Mouse (Mus musculus) gastrocnemius, postnatal 25 days (tissue): Measurements from ENCODE around the gene Tox2. TPM values are rescaled to one million over a fixed set of nuclear protein-coding genes. Genes with fewer than 3 reads are reported as not detected.

Experiments used
- DNase-seq: peaks from one replicate; pipeline ENCODE4 v3.0.0; 2022
- long read RNA-seq, 2 experiments: library from polyadenylated mRNA; stranded (forward); transcript quantifications; one replicate each; pipeline ENCODE4 v2.0.0; 2021
- total RNA-seq, 2 experiments: library from RNA; stranded (reverse); gene quantifications; 1 replicate in 1 of 2; 2 replicates in 1 of 2; pipeline ENCODE4 v1.2.3; 2021

Tox2 gene
- total RNA-seq: under 1 TPM; 0.10 to 0.32 TPM
- long read RNA-seq, experiment 1: 0 reads
- long read RNA-seq, experiment 2: 0 reads

DNA sequence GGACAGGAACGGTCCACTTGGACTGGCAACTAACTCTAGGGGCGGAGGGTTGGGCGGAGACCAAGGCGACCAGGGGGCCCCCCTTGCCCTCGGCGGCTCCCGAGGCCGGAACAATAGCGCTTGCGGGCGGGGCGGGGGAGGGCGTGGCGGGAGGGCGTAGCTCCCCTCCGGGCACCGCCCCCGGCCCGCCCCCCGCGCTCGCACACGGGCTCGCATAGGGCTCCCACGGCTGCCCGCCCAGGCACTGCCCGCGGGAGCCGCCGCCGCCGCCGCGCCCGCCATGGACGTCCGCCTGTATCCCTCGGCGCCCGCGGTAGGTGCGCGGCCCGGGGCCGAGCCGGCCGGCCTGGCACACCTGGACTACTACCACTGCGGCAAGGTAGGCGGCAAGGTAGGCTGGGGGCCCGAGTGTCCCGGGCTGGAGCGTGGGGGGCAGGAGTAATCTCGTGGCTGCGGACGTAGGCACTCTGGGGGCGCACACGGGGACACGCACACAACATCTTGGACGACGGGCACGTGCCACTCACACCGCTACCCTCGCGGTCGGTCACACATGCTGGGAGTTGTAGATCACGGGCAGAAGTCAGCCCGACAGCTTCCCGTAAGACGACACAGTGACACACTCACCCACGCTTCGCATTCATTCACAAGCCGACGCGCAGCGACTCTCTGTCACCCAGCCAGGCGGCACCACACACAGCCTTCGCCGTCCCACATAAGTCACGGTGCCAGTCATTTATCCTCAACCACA, at the start of gene Tox2:
Tox2 (plus strand) TSS at position 242 of the 751 bp plus-strand sequence.
- DNase-seq: peak; percentile 30

DNA sequence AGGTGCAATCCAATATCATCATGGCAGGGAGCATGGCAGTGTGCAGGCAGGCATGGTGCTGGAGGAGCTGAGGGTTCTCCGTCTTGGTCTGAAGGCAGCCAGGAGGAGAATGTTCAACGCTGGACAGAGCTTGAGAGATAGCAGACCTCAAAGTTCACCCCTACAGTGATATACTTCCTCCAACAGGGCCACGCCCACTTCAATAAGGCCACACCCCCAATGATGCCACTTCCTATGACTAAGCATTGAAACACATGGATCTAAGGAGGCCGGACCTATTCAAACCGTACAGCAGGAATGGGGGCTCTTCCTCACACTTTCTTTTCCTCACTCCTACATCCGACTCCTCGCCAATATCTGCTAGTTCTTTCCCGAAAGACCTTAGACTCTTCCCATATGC, 48.3 kb upstream of the Tox2 start:
- DNase-seq: no peak

DNA sequence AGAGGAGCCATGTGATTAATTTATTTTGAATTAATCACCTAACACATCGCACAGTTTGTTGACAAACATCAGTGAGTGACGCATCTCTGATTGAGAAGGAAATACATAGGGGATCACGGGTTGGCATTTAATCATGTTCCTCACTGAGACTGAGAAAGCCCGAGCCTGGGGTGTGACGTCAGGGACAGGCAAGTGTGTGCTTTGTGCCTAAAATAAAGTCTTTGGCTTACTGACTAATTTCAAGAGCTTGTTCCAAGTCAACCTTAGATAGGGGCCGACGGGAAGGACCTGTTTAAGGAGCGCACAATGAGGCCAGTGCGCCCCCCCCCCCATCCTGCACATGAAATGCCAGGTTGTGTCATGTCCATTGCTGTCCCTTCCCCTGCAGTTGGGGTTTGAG, 43.9 kb upstream of the Tox2 start:
- no peak for DNase-seq

DNA sequence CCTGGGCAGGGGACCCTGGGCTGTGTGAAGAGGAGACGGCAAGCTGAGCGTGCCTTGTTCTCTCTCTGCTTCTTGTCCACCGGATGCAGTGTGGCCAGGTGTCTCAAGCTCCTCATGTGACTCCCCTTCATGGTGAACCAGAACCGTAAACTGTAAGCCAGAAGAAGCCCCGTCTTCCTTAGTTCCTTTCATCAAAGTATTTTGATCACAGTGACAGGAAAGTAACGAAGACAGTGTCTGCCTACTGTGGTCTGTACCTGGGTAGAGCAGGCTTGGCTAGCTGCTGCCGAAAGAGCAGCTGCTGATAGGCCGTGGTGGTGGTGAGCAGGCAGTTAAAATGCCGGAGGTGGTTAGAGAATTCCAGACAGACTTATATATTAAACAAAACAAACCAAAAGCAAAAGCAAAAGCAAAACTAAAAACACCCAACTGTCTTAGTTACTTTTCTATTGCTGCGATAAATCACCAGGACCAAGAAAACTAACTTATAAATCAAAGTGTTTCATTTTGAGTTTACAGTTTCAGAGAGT, 38.4 kb upstream of the Tox2 start:
- no peak for DNase-seq

DNA sequence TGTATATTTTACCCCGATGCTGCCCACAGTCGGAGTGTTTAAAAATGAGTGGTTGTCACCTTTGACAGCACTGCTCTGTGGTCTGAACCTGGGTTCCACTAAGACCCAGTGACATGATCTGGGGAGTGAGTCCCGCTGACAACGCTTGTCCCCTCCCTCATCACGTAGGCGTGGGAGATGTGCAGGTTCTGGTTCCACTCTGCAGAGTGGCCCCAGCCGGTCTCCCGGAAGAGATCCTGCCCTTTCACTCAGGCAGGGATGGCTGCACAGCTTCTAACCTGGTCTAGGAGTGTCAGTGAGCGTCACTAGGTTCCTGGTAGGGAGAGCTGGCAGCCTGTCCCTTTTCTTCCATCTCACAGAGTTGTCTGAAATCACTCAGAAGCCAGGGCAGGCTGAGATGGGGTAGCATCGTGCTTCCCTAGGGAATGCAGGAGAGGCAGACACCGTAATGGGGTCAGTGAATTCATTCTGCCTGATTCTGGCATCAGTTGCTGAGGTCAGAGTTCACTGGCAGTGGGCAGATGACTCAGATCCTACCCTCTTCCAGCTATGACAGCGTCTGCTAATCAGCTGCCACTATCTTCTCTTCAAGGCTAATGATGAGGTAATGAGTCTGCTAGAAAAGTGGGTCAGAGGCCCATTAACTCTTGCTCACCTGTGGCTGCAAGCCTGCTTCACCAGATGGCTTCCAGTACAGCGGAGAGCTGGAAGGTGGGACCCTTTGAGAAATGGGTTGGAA, 36.7 kb upstream of the Tox2 start:
- no peak for DNase-seq

DNA sequence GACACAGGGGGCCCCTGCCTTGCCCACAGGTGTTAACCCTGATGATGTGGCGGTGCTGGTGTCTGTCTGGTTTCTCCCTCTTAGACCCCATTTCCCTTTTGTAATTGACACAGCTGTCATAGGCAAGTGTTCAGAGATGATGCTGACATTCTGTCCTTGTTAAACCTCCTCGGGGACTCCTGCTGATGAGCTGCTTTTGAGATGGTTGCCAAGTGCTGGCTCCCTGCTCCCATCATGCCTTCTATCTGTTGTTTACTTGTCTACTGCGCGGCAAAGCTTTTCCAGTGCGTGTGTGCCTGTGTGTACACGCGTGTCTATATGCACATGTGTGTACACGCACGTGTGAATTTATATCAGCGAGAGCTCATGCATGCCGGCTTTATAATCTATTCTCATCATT, 31.0 kb upstream of the Tox2 start:
- DNase-seq: no peak

DNA sequence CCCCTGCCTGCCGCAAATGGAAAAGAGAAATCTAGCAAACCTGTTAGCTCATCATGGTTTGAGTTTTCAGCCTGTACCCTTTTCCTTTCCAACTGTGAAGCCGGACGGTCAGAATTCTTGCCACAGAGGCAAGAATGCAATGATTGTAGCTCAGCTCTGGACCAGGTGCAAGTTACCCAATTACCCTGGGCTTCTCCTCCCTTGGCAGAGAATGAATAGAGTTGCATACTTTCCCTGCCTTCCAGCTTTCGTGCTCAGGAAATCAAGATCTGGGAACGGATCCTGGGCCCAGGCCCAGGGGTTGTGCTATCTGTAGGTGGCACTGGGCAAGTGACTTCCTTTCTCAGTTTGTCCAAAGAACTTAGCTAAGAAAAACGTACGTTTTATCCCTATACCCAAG, 28.9 kb upstream of the Tox2 start:
- DNase-seq: no peak

DNA sequence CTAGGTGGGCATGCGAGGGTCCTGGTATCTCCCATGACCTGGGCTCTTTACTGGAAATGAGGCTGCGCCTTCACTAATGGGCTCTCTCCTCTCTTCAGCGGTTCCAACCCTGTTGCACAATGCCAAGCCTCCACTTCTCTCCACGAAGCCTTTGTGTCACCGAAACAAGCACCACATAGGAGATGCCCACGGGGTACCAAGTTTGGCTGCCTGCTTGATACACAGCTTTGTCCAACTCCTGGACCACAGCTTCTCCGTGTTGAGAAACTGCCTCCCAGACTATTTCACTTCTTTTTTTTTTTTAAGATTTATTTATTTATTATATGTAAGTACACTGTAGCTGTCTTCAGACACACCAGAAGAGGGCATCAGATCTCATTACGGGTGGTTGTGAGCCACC, 27.1 kb upstream of the Tox2 start:
- DNase-seq: no peak

DNA sequence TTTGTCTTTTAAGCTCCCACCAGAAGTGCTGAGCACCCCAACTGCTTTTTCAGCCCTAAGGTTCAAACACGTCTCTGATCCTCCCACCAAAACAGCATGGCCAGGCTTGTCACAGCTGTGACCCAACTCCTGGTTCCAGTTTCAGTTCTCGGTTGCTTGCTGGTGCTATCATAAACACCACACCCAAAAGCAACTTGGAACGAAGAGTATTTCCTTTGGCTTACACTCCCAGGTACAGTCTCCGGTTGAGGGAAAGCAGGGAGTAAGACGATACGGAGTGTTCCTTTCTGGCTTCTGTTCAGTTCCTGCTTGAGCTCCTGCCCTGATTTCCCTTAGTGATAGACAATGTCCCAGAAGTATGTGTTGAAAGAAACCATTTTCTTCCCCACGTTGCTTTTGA, 26.4 kb upstream of the Tox2 start:
- no peak for DNase-seq

DNA sequence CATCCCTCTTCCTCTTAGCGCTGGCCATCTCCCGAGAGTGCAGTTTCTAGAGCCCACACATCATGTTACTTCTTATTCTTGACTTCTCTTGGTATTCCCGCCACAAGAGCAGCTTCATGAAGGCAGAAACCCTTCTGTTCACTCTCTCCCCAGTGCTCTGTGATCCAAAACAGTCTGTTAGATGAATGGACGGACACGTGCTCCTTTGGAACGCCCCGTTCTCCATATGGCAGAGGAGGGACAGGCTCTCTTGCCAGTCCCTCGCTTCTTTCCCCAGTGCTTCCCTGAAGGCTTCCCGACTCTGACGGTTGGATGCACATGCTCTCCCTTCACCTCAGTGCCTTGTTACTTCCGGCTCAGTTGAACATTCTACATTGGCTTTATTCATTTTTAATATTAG, 15.4 kb upstream of the Tox2 start:
- no peak for DNase-seq

DNA sequence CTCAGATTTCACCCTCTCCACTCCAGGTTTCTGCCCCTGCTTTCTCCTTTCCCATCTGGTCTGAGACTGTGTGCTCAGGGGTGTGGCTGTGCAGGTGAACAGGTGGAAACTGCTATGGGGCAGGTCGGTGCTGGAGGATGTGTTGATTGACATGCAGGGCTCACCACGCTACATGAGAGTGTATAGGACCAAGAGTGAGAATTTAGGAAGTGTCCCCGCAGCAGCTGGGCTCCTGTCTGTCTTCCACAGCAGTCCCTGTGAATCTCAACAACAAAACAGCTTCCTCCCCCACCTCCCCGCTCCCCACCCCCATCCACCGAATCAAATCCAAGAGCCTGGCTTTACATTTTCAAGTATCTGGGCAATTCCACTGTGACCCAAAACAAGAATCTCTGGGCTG, 13.3 kb upstream of the Tox2 start:
- DNase-seq: no peak

DNA sequence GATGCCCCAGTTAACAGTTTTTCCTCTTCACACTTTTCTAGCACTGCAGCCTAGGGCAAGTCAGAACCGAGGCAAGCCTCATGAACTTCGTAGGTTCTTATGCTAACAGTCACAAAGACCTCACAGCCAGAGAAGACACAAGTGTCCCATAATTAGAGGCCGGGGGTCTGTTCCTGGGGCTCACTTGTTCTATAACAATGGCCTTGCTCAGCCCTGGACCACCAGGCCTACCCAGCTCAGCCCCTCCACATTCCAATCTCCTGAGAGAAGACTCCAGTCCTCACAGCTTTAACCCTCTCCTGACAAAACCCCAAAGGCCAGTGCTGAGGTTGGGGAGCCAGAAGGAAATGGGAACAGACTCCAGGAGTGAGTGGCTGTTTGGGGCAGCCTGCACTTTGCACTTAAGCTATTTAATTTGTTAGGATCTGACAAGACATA, 12.9 kb upstream of the Tox2 start:
- DNase-seq: no peak

DNA sequence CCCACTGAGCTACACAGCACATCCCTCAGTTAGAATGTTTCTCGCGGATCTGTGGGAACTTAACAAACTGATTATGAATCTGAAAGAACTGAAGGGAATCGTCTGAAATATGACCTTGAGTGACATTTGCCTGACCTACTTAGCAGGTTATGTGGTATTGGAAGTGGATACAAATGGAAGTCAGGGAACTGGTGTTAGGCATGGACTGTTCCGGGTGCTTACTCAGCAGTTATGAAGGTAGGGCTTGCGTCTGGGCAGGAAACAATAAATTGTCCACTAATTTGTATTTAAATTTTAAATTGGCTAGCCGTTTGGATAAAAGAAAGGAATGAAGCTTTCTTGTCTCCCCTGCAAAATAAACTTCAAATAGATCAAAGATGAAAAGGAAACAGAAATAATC, 10.4 kb upstream of the Tox2 start:
- DNase-seq: no peak

DNA sequence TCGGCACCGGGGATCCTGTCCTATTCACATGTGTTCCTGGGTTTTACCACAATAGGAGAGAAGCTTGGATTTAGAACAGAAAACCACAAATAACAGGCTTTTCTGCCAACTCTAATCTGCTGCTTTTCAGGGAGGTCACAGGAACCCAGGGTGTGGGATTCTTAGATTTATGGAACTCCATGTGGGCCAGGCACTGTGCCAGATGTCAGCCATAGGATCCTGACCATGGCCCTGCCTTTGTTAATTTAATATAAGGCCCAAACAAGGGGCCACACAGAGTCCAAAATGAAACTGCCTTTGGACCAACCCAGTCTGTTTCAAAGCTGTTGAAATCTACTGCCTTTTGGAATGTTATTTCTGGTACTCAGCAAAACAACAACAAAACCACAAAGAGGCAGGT, 8.9 kb upstream of the Tox2 start:
- DNase-seq: no peak

DNA sequence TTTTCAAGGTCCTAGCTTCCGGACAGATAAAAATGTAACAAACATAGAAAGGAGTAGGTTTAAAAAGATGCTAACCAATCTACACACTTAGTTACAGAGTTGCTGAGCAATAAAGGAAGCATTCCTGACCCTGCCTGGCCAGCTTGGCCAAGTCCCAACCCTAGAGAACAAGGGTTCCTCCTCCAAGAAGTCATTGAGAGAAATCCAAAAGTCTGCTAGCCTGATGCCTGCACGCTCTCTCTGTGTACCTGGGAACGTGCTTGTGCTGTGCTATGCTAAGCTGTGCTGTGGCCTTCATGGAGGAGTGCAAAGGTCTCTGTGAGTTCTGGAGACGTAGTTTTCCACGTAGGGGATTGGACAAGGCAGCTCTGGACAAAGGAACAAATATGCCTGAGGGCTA, 8.4 kb upstream of the Tox2 start:
- DNase-seq: no peak

DNA sequence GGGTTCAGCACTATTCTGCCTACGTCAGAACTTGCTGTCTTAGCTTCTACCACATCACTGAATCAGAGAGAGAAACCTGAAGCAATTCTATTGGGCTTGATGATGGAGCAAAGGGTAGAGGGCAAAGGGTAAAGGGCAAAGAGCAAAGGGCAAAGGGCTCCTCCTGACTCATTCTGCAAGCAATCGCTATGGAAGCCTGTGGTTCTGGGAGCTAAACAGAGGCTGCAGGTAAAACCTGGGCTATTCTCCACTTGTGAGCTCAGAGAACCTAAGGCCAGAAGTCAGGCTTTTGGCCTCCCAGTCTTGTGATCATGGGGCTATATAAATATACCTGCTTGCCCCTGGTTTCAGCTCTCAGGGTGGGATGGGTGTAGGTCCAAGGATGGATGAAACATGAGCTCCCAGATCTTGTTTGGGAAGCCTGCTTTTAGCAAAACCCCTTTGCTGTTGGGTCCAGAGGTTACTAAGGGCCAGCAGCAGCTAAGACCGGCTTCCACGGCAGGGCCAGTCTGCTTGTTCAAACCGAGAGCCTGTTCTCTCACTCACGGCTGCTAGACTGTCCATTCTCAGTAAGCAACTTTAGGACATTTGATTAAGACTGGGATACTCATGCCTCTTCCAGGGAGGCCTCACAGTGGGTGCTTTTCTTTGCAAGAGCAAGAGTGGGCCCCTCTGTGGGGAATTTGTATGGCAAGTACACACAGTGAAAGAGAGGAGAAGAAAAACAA, 7.7 kb upstream of the Tox2 start:
- no peak for DNase-seq

DNA sequence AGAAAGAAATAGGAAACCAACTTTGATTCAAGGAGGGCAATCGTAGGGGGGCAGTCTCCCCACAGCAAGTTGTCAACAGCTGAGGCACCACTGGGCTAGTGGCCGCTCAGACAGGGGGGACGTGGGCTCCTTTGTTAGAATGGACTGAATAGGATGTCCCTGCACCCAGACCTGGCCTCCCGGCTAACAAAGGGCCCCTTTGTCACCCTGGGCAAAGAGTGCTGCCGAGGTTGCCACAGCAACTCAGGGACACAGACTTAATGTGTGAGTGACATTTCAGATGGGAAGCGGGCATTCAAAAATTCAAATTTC, 7.1 kb upstream of the Tox2 start:
- no peak for DNase-seq

DNA sequence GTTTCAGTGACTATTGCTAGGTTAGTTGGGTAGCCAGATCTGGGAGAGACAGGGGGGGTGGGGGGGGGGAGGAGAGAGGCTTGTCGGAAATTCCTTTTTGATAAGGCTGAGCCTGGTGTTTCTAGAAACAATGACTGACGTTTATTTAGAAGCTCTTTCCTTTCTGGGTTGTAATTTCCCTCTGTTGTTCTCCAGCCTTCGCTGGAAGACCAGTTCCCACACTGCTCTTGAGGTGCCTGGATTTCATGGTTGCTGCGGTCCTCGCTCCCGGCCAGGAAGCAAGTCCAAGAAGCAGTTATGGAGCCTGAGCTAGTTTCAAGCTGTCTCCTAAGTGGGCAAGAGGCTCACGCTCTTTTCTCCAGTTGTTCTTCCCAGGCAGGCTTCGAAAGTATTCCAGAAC, 1.0 kb upstream of the Tox2 start:
- no peak for DNase-seq

DNA sequence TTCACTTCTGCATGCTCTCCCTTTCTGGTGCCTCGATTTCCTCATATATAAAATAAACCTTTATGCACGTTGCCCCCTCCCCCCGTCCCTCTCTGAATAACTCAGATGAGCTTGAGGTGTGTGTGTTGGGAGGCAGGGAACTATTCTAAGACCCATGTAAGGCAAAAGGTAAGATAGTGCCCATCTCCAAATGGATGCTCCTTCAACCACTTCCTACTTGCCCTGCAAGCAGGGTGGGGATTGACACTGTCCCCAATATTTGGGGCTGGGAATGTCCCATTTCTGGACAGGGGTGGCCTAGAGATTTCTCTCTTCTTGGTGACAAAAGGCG, 407 bp upstream of the Tox2 start:
- DNase-seq: no peak

DNA sequence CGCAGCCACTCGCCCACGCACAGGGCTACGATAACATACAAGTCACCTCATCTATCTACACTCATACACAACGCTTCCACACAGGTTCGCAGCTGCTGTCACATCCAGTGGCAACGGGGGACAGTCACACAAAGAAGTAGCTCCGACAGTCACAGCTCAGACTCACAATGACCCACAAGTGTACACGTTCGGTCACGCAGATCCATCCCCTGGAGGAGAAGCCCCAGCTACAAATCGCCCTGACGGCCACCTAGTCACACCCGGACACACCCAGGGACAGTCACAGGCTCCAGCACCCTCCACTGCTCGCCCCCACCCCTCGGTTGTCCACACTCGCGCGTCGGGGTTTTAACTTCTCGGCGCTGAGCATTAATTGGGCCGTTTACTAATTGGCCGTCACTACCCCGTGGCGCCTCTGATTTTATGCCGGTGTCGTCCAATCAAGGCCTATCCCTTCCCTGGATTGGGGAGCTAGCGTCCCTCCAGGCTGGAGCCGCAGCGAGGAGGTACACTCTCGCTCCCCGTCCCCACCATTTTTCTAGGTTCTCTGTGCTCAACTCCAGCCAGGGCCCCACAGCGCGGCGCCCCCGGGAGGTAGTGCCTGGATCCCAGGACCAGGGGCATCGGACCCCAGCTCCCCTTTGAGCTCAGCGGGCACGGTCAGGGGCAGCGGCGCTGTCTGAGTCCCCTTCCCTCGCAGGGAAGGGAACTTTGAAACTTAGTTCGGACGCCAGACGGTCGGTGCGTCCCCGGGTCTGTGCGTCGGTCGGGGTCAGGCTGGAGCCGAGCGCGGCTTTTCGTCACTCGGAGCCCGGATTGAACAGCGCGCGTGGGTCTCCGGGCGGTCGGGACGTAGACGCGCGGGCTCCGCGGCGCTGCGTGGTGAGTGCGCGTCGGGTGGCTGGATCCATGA, 966 bp downstream of the Tox2 start:
- no peak for DNase-seq

DNA sequence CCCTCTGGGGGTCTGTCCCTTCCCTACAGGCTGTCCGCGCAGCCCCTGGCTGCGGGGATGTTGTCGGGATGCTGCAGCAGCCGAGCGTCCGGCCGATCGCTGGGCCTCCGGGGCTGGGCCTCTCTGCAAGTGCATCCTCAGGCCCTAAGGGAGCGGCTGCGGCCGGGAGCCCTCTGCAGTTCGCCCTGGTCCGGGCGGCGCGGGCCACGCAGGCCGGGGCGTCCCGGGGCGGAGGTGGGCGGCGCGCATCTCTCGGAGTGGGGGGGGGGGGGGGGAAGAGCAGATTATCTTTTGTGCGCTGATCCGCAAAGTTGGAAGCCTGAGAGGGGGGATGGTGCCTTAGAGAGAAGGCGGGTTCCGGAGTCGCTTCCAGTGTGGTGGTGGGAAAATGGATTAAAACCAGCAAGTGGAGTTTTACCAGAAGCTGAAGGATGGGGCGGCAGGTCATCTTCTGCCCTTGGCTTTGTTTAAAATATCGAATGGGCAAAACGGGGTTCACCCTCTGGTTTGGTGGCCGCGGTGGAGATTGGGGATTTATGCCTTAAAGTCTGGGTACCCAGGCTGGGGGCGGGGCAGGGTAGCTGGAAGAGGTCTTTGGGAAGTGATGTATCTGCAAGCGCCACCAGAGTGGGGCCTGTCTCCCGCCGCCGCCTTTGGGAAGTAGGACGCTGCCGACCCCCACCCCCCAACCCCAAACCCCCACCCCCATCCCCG, 1.8 kb downstream of the Tox2 start:
- no peak for DNase-seq

DNA sequence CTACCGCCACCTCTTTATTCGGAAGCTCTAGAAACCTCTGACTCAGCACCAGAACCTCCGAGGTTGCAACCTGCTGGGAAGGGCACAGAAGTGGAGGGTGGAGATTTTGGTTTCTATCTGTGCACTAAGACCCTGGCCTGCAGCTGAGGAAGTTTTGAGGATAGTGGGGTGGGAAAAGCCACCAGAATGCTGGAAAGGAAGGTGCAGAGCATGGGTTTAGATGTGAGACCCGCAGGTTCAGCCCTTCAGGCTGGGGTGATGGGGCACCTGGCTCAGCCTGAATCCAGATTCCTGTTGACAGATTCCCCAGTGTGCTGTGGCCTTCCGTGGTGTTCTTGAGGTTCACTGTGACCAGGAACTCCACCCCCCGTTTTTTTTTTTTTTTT, 2.3 kb downstream of the Tox2 start:
- DNase-seq: no peak
